Mouse (Mus musculus) forebrain, embryonic 10.5 days (tissue): ENCODE data around the gene Tnfrsf26. TPM values are rescaled to one million over a fixed set of nuclear protein-coding genes. Genes with fewer than 3 reads are reported as not detected.

Experiments
- DNase-seq: peaks from one replicate; pipeline ENCODE4 v3.0.0-alpha.2; 2017; ENCODE audit warnings: low spot score; ENCODE audit errors: extremely low spot score
- H3K27ac ChIP-seq: fragments of 300-500 bp; sonication (generic); 2 replicates; pipeline ENCODE4 v1.5.1; 2016; ENCODE audit warnings: mild to moderate bottlenecking
- H3K27me3 ChIP-seq: fragments of 300-500 bp; sonication (generic); 2 replicates; pipeline ENCODE4 v1.6.1; 2016; ENCODE audit warnings: mild to moderate bottlenecking; ENCODE audit not compliant: poor library complexity, severe bottlenecking
- H3K36me3 ChIP-seq: fragments of 300-500 bp; sonication (generic); replicated peaks from 2 replicates; pipeline ENCODE4 v1.6.1; 2016; ENCODE audit warnings: mild to moderate bottlenecking, moderate library complexity
- H3K4me1 ChIP-seq: fragments of 300-500 bp; sonication (generic); 2 replicates; pipeline ENCODE4 v1.6.1; 2016
- H3K4me3 ChIP-seq: fragments of 300-500 bp; sonication (generic); 2 replicates; pipeline ENCODE4 v1.5.1; 2016; ENCODE audit warnings: mild to moderate bottlenecking, moderate library complexity
- H3K9me3 ChIP-seq: fragments of 300-500 bp; sonication (generic); 2 replicates; pipeline ENCODE4 v1.6.1; 2016; ENCODE audit warnings: mild to moderate bottlenecking, moderate library complexity
- WGBS: fragments of 180-500 bp; shearing (Covaris S2); methylation state at CpG from one replicate; pipeline ENCODE4 v1.1.7; 2016; 5-methylcytosine and 5-hydroxymethylcytosine counted together
- polyA plus RNA-seq: library from polyadenylated mRNA; unstranded; fragments of >200 nt; fragmentation: Nextera tagmentation; extraction: Ambion mirVana; gene quantifications from 2 replicates; pipeline ENCODE4 v1.2.1, GENCODE M21; 2016

Tnfrsf26 gene
- polyA plus RNA-seq, 1 experiment from 2014 or later: 0.35 TPM

- Histone ChIP-seq H3K27ac (no peak overlapping the region), H3K27me3 (no peaks in the 10 kb centered on the region), H3K4me3 (no peak overlapping the region), H3K4me1 (no peaks in the 10 kb centered on the region), H3K9me3 (no peaks in the 10 kb centered on the region), H3K36me3 (no peaks in the 10 kb centered on the region)
- no peak for DNase-seq
- WGBS: 80% methylated on average over 5 of the region's 5 CpGs
Measured at GRCm38 (mm10) chr7:143625151-143625550, 3.4 kb downstream of the Tnfrsf26 start.

GRCm38 (mm10) chr7:143624561-143624960 is 4.0 kb downstream of the Tnfrsf26 start:
- 92% methylated on average over 3 of the region's 3 CpGs for WGBS
- Histone ChIP-seq H3K4me3 (no peak overlapping the region), H3K9me3 (no peaks in the 10 kb centered on the region), H3K36me3 (no peaks in the 10 kb centered on the region), H3K4me1 (no peaks in the 10 kb centered on the region), H3K27me3 (no peaks in the 10 kb centered on the region), H3K27ac (no peak overlapping the region)
- DNase-seq: no peak

GRCm38 (mm10) chr7:143620951-143621350 is 7.6 kb downstream of the Tnfrsf26 start:
- no peaks in the 10 kb centered on the region for H3K36me3 ChIP-seq
- no peaks in the 10 kb centered on the region for H3K27me3 ChIP-seq
- 75% methylated on average over 1 of the region's 1 CpGs for WGBS
- no peaks in the 10 kb centered on the region for H3K4me1 ChIP-seq
- H3K27ac ChIP-seq: no peak overlapping the region
- no peak overlapping the region for H3K4me3 ChIP-seq
- H3K9me3 ChIP-seq: no peaks in the 10 kb centered on the region
- no peak for DNase-seq

- H3K27ac ChIP-seq: no peak overlapping the region
- 74% methylated on average over 9 of the region's 9 CpGs for WGBS
- no peaks in the 10 kb centered on the region for H3K4me1 ChIP-seq
- H3K4me3 ChIP-seq: no peak overlapping the region
- no peaks in the 10 kb centered on the region for H3K27me3 ChIP-seq
- no peaks in the 10 kb centered on the region for H3K36me3 ChIP-seq
- no peaks in the 10 kb centered on the region; the same call in 1 of the 2 replicates for H3K9me3 ChIP-seq
- no peak for DNase-seq
Measured at GRCm38 (mm10) chr7:143614404-143615135, 14.0 kb downstream of the Tnfrsf26 start.

- H3K27me3 ChIP-seq: no peaks in the 10 kb centered on the region
- H3K27ac ChIP-seq: no peak overlapping the region
- 59% methylated on average over 3 of the region's 3 CpGs for WGBS
- H3K9me3 ChIP-seq: no peaks in the 10 kb centered on the region; the same call in 1 of the 2 replicates
- no peaks in the 10 kb centered on the region for H3K4me1 ChIP-seq
- peak; percentile 16 for DNase-seq
- no peaks in the 10 kb centered on the region for H3K36me3 ChIP-seq
- H3K4me3 ChIP-seq: no peak overlapping the region
Measured at GRCm38 (mm10) chr7:143612215-143612614, 16.3 kb downstream of the Tnfrsf26 start.

GRCm38 (mm10) chr7:143605321-143605720 is 23.2 kb downstream of the Tnfrsf26 start:
- no peak for DNase-seq
- Histone ChIP-seq H3K9me3 (no peaks in the 10 kb centered on the region), H3K27me3 (no peaks in the 10 kb centered on the region), H3K4me3 (no peak overlapping the region), H3K36me3 (no peaks in the 10 kb centered on the region), H3K27ac (no peak overlapping the region), H3K4me1 (peaks cover 8% of the 10 kb centered on the region; the same call in 1 of the 2 replicates)
- WGBS: 89% methylated on average over 3 of the region's 3 CpGs

GRCm38 (mm10) chr7:143604889-143605288 is 23.6 kb downstream of the Tnfrsf26 start:
- Histone ChIP-seq H3K27ac (no peak overlapping the region), H3K4me1 (peaks cover 9% of the 10 kb centered on the region; the same call in 1 of the 2 replicates)

GRCm38 (mm10) chr7:143601705-143602104 is 26.8 kb downstream of the Tnfrsf26 start:
- no peak overlapping the region for H3K27ac ChIP-seq
- H3K4me1 ChIP-seq: peaks cover 23% of the 10 kb centered on the region
- H3K27me3 ChIP-seq: no peaks in the 10 kb centered on the region
- no peaks in the 10 kb centered on the region for H3K9me3 ChIP-seq
- H3K4me3 ChIP-seq: no peak overlapping the region
- peaks cover 13% of the 10 kb centered on the region for H3K36me3 ChIP-seq
- 77% methylated on average over 2 of the region's 2 CpGs for WGBS
- no peak for DNase-seq

More at GRCm38 (mm10) chr7:143604889-143605288, 23.6 kb downstream of the Tnfrsf26 start:
- no peaks in the 10 kb centered on the region for H3K36me3 ChIP-seq
- H3K27me3 ChIP-seq: no peaks in the 10 kb centered on the region
- no peak for DNase-seq
- H3K9me3 ChIP-seq: no peaks in the 10 kb centered on the region
- H3K4me3 ChIP-seq: no peak overlapping the region
- 82% methylated on average over 2 of the region's 2 CpGs for WGBS

GRCm38 (mm10) chr7:143600231-143600740 is 28.2 kb downstream of the Tnfrsf26 start:
- H3K27me3 ChIP-seq: no peaks in the 10 kb centered on the region
- peak overlapping the region; percentile 90 for H3K27ac ChIP-seq
- H3K9me3 ChIP-seq: no peaks in the 10 kb centered on the region
- no peak for DNase-seq
- H3K36me3 ChIP-seq: peaks cover 27% of the 10 kb centered on the region
- WGBS: 8% methylated on average over 15 of the region's 15 CpGs
- peak overlapping the region; percentile 70 for H3K4me3 ChIP-seq
- peaks cover 23% of the 10 kb centered on the region for H3K4me1 ChIP-seq

GRCm38 (mm10) chr7:143599428-143600230 is 28.9 kb downstream of the Tnfrsf26 start, which contains the start of gene Cars:
Gene Cars (minus strand): TSS chr7:143600090.
- Histone ChIP-seq H3K4me3 (peak within 1 kb of the TSS; percentile 70), H3K9me3 (no peaks in the 10 kb centered on the region), H3K27ac (peak within 1 kb of the TSS; percentile 90), H3K36me3 (peaks cover 34% of the 10 kb centered on the region), H3K27me3 (no peaks in the 10 kb centered on the region), H3K4me1 (peaks cover 23% of the 10 kb centered on the region)
- 2% methylated on average over 35 of the region's 35 CpGs for WGBS
- peak; percentile 97 for DNase-seq

- H3K27ac ChIP-seq: no peak overlapping the region
- H3K36me3 ChIP-seq: peaks cover 76% of the 10 kb centered on the region
- no peak for DNase-seq
- peaks cover 14% of the 10 kb centered on the region for H3K4me1 ChIP-seq
- H3K9me3 ChIP-seq: no peaks in the 10 kb centered on the region
- H3K4me3 ChIP-seq: no peak overlapping the region
- 94% methylated on average over 5 of the region's 5 CpGs for WGBS
- H3K27me3 ChIP-seq: no peaks in the 10 kb centered on the region
Measured at GRCm38 (mm10) chr7:143594865-143595264, 33.7 kb downstream of the Tnfrsf26 start.

GRCm38 (mm10) chr7:143592255-143592654 is 36.3 kb downstream of the Tnfrsf26 start:
- no peak for DNase-seq

GRCm38 (mm10) chr7:143588006-143588405 is 40.5 kb downstream of the Tnfrsf26 start:
- Histone ChIP-seq H3K27ac (no peak overlapping the region), H3K36me3 (peaks cover 99% of the 10 kb centered on the region), H3K9me3 (no peaks in the 10 kb centered on the region), H3K4me1 (no peaks in the 10 kb centered on the region), H3K4me3 (no peak overlapping the region), H3K27me3 (no peaks in the 10 kb centered on the region)
- no peak for DNase-seq
- 91% methylated on average over 4 of the region's 4 CpGs for WGBS

More at GRCm38 (mm10) chr7:143592255-143592654, 36.3 kb downstream of the Tnfrsf26 start:
- H3K27me3 ChIP-seq: no peaks in the 10 kb centered on the region
- 92% methylated on average over 10 of the region's 10 CpGs for WGBS
- H3K27ac ChIP-seq: no peak overlapping the region
- H3K4me1 ChIP-seq: no peaks in the 10 kb centered on the region
- H3K4me3 ChIP-seq: no peak overlapping the region
- H3K36me3 ChIP-seq: peaks cover 93% of the 10 kb centered on the region
- no peaks in the 10 kb centered on the region for H3K9me3 ChIP-seq
